Mouse (Mus musculus) neural tube, embryonic 14.5 days (tissue): ENCODE measurements at regions not wholly inside any gene's neighbourhood (a gene's known extent, or its start where the extent isn't known, plus 50 kb on each side); places are given as distances from the start of the nearest gene placed in this dataset.

Source experiments
- ATAC-seq: fragments of 200-750 bp; cut with Nextera tagmentation; 2 replicates; pipeline ENCODE4 v1.8.0; 2017; ENCODE audit warnings: low read depth, mild to moderate bottlenecking, moderate TSS enrichment, moderate library complexity
- H3K27ac ChIP-seq: fragments of 300-500 bp; sonication (generic); 2 replicates; pipeline ENCODE4 v1.5.1; 2014; ENCODE audit warnings: low read depth, mild to moderate bottlenecking, control low read depth, low read length, moderate library complexity, mixed read lengths
- H3K27me3 ChIP-seq: fragments of 300-500 bp; sonication (generic); 2 replicates; pipeline ENCODE4 v1.6.1; 2014; ENCODE audit warnings: low read length; ENCODE audit not compliant: control insufficient read depth, insufficient read depth
- H3K36me3 ChIP-seq: fragments of 300-500 bp; sonication (generic); 2 replicates; pipeline ENCODE4 v1.6.1; 2014; ENCODE audit warnings: low read length, mixed read lengths; ENCODE audit not compliant: control insufficient read depth, insufficient read depth
- H3K4me1 ChIP-seq: fragments of 300-500 bp; sonication (generic); 2 replicates; pipeline ENCODE4 v1.6.1; 2014; ENCODE audit warnings: low read length; ENCODE audit not compliant: control insufficient read depth, insufficient read depth
- H3K4me2 ChIP-seq: fragments of 300-500 bp; sonication (generic); 2 replicates; pipeline ENCODE4 v1.6.1; 2014; ENCODE audit warnings: mild to moderate bottlenecking, low read depth, low read length, control low read depth
- H3K4me3 ChIP-seq: fragments of 300-500 bp; sonication (generic); 2 replicates; pipeline ENCODE4 v1.5.1; 2014; ENCODE audit warnings: low read depth, low read length, control low read depth, mixed read lengths
- H3K9ac ChIP-seq: fragments of 300-500 bp; sonication (generic); replicated peaks from 2 replicates; pipeline ENCODE4 v1.6.1; 2014; ENCODE audit warnings: low read depth, mild to moderate bottlenecking, control low read depth, low read length, mixed read lengths
- H3K9me3 ChIP-seq: fragments of 300-500 bp; sonication (generic); 2 replicates; pipeline ENCODE4 v1.6.1; 2016; ENCODE audit warnings: low read length; ENCODE audit not compliant: control insufficient read depth
- WGBS: fragments of 180-500 bp; shearing (Covaris S2); extraction: QIAGEN DNeasy Blood & Tissue Kit; methylation state at CpG from one replicate; pipeline ENCODE4 v1.1.7; 2014; 5-methylcytosine and 5-hydroxymethylcytosine counted together

GRCm38 (mm10) chr15:67732988-67733387 lies 1232.3 kb upstream of the Lrrc6 start:
- H3K27me3 ChIP-seq: no peaks in the 10 kb centered on the region
- H3K27ac ChIP-seq: no peak overlapping the region
- no peak overlapping the region for H3K4me2 ChIP-seq
- H3K9ac ChIP-seq: no peak overlapping the region
- no peaks in the 10 kb centered on the region for H3K9me3 ChIP-seq
- ATAC-seq: no peak
- H3K4me3 ChIP-seq: no peak overlapping the region
- no peaks in the 10 kb centered on the region for H3K4me1 ChIP-seq
- 83% methylated on average over 1 of the region's 1 CpGs for WGBS
- no peaks in the 10 kb centered on the region for H3K36me3 ChIP-seq

DNA sequence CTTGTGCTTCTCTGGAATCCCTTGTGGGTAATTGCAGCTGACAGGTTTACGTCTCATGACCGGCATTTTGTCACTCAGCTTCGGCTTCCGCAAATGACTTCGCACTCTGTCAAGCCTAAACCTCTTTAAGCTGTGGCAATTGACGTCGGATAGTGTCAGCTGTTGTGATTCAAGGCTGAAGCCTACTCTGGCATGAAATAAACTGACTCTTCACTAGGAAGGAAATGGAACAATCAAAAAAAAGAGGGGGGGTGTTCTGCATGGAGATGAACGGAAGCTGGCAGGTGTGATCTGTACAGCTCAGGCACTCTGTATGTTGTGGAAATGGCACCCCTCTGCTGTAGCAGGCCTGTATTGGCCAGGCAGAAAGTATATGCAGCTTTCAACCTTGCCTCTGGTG lies 1228.8 kb upstream of the Lrrc6 start:
- WGBS: 38% methylated on average over 8 of the region's 8 CpGs
- no peak overlapping the region for H3K27ac ChIP-seq
- ATAC-seq: peak; percentile 75

DNA sequence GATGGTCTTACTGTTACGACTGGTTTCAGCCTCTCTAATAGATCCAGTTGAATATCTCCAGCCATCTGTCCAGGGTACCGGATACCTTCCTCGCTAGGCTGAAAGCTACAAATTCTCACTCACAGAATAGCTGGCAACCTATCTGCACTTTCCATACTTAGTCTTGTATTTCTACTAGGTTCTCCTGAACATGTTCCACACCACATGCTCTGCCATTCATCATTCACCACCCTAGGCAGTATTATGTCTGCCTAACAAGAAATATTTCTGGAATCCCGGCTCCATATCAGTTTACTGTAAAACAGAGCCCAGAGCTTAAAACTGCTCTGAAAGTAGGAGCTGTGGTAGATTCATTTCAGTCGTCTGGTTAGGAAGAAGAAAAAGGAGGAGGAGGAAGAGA lies 1224.5 kb upstream of the Lrrc6 start:
- 83% methylated on average over 5 of the region's 5 CpGs for WGBS
- Histone ChIP-seq H3K4me2 (no peak overlapping the region), H3K9ac (no peak overlapping the region), H3K36me3 (no peaks in the 10 kb centered on the region), H3K27me3 (no peaks in the 10 kb centered on the region), H3K4me3 (no peak overlapping the region), H3K9me3 (no peaks in the 10 kb centered on the region), H3K4me1 (no peaks in the 10 kb centered on the region), H3K27ac (no peak overlapping the region)
- no peak for ATAC-seq

More for the DNA sequence above, 1228.8 kb upstream of the Lrrc6 start:
- Histone ChIP-seq H3K4me1 (no peaks in the 10 kb centered on the region), H3K4me3 (no peak overlapping the region), H3K9ac (no peak overlapping the region), H3K27me3 (no peaks in the 10 kb centered on the region), H3K9me3 (no peaks in the 10 kb centered on the region), H3K4me2 (no peak overlapping the region), H3K36me3 (no peaks in the 10 kb centered on the region)

DNA sequence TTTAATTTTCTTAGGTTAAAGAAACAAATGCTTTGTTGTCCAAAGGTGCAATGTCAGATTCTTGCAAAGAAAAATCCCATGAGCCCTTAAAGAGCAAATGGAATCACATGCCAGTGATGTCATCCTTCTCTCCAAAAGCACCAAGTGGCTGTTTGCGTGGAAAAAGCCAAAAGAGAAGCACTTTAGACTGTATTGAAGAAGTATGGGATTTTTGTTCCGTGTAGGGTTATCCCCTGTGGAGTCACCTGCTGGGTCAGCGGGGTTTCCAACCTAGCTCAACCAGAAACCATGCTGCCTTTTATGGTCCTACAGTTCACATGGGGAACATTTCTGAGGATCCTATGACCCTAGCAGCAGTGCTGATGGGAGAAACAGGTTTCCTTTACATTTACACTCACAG lies 1213.5 kb upstream of the Lrrc6 start:
- H3K9me3 ChIP-seq: no peaks in the 10 kb centered on the region
- 69% methylated on average over 3 of the region's 3 CpGs for WGBS
- no peak for ATAC-seq
- no peak overlapping the region for H3K9ac ChIP-seq
- no peaks in the 10 kb centered on the region for H3K27me3 ChIP-seq
- H3K4me3 ChIP-seq: no peak overlapping the region
- no peak overlapping the region for H3K27ac ChIP-seq
- H3K4me2 ChIP-seq: no peak overlapping the region
- H3K36me3 ChIP-seq: no peaks in the 10 kb centered on the region
- no peaks in the 10 kb centered on the region for H3K4me1 ChIP-seq

- no peaks in the 10 kb centered on the region for H3K27me3 ChIP-seq
- H3K9ac ChIP-seq: no peak overlapping the region
- H3K36me3 ChIP-seq: no peaks in the 10 kb centered on the region
- no peak overlapping the region for H3K4me2 ChIP-seq
- no peak overlapping the region for H3K27ac ChIP-seq
- H3K9me3 ChIP-seq: no peaks in the 10 kb centered on the region
- ATAC-seq: no peak
- no peaks in the 10 kb centered on the region for H3K4me1 ChIP-seq
- H3K4me3 ChIP-seq: no peak overlapping the region
- 82% methylated on average over 1 of the region's 1 CpGs for whole genome bisulfite sequencing
These were observed 1185.4 kb upstream of the Lrrc6 start for GRCm38 (mm10) chr15:67686140-67686539.

DNA sequence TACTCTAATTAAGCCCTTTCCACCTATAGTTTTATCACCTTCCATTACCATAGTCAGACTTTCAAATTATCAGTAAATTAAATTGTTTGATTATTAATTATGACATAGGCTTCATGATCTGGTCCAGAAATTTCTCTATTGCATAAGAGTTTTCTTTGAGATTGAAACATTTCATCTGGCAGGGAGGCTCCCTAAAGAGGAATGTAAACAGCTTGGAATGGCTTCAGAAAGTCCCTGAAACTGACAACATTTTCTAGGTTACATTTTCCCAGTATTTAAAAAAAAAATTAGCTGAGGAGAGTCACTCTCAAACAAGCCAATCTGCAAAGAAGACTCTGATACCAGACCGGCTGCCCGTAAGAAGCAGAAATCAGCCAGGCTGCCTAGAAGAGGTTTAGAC lies 1172.6 kb upstream of the Lrrc6 start:
- Histone ChIP-seq H3K36me3 (no peaks in the 10 kb centered on the region), H3K4me1 (no peaks in the 10 kb centered on the region), H3K4me2 (no peak overlapping the region), H3K27me3 (no peaks in the 10 kb centered on the region), H3K4me3 (no peak overlapping the region), H3K9me3 (no peaks in the 10 kb centered on the region), H3K9ac (no peak overlapping the region), H3K27ac (no peak overlapping the region)
- no peak for ATAC-seq
- WGBS: 100% methylated on average over 2 of the region's 2 CpGs

GRCm38 (mm10) chr15:67636155-67636554 lies 1135.4 kb upstream of the Lrrc6 start:
- Histone ChIP-seq H3K9me3 (no peaks in the 10 kb centered on the region), H3K27ac (no peak overlapping the region), H3K4me3 (no peak overlapping the region), H3K27me3 (no peaks in the 10 kb centered on the region), H3K36me3 (no peaks in the 10 kb centered on the region), H3K4me2 (no peak overlapping the region), H3K4me1 (no peaks in the 10 kb centered on the region), H3K9ac (no peak overlapping the region)
- WGBS: 47% methylated on average over 1 of the region's 1 CpGs
- no peak for ATAC-seq

DNA sequence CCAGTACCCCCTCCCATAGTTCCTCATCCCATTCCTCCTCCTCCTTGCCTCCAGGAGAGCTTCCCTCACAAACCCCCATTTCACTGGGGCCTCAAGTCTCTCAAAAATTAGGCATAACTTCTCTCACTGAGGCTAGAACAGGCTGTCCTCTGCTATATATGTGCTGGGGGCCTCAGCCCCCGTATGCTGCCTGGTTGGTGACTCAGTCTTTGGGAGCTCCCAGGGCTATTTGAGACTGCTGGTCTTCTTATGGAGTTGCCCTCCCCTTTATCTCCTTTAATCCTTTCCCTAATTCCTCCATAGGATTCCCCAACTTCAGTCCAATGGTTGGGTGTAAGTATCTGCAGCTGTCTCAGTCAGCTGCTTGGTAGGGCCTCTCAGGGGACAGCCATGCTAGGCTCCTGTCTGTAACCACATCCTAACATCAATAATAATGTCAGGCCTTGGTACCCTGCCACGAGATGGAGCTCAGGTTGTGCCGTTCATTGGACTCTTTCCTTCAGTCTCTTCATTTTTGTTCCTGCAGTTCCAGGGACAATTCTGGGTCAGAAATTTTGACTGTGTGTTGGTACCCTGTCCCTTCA lies 1126.1 kb upstream of the Lrrc6 start:
- Histone ChIP-seq H3K27ac (no peak overlapping the region), H3K4me2 (no peak overlapping the region), H3K36me3 (no peaks in the 10 kb centered on the region), H3K9me3 (no peaks in the 10 kb centered on the region), H3K4me3 (no peak overlapping the region), H3K27me3 (no peaks in the 10 kb centered on the region), H3K9ac (no peak overlapping the region), H3K4me1 (no peaks in the 10 kb centered on the region)
- ATAC-seq: no peak
- WGBS: 86% methylated on average over 3 of the region's 3 CpGs

- H3K4me2 ChIP-seq: no peak overlapping the region
- no peaks in the 10 kb centered on the region for H3K27me3 ChIP-seq
These were observed 1111.2 kb upstream of the Lrrc6 start for GRCm38 (mm10) chr15:67611896-67612295.

More at GRCm38 (mm10) chr15:67611896-67612295, 1111.2 kb upstream of the Lrrc6 start:
- WGBS: 82% methylated on average over 3 of the region's 3 CpGs
- Histone ChIP-seq H3K36me3 (no peaks in the 10 kb centered on the region), H3K4me1 (no peaks in the 10 kb centered on the region), H3K9ac (no peak overlapping the region), H3K9me3 (no peaks in the 10 kb centered on the region), H3K27ac (no peak overlapping the region), H3K4me3 (no peak overlapping the region)
- no peak for ATAC-seq
